15 mouse cellular contexts compared by ENCODE assay signal in the genomic region with DNA sequence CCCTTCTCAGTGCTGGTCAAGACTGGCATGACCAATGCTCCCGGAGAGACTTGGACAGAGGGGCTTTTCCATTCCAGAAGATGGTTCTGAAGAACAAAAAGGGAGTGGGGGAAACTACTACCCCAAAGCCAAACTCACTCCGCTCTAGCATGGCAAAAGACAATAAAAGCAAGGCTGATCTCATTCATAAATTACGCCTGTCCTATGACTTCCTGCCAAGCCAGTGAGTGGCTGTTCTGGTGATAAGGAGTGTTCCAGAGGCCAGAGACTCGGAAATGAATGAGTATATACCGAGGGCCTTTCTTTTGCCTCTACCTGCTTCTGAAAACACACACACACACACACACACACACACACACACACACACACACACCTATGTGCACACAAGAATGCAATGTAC. TPM values are rescaled to one million over a fixed set of nuclear protein-coding genes. Genes with fewer than 3 reads are reported as not detected.
DNase-seq lines count a peak whose midpoint lies in the region; ATAC-seq and TF ChIP-seq lines count a peak whose summit lies in the region.
"Had no signal": no experiment of that assay in that cellular context is flagged by ENCODE, and none has a peak within 500 bp of the region (broad histone marks: within the 10 kb centered on the region; RNA-seq: fewer than 3 reads in every experiment).

No protein-coding gene starts in this region.

- no peak overlapping the region for H3K9ac ChIP-seq in lung, embryonic 16.5 days (ENCODE audit: low read length)
- no peak overlapping the region for H3K9ac ChIP-seq in heart, postnatal 0 days (replicated peaks; ENCODE audit: low read depth, low read length)
- H3K9ac ChIP-seq in stomach, embryonic 16.5 days (ENCODE audit: low read length), result no peak overlapping the region
- H3K9ac ChIP-seq: limb, embryonic 15.5 days had no signal

- peaks cover 19% of the 10 kb centered on the region for H3K4me1 ChIP-seq in lung, embryonic 16.5 days (replicated peaks; ENCODE audit: control insufficient read depth, insufficient read depth, low read length)
- peaks cover 10% of the 10 kb centered on the region for H3K4me1 ChIP-seq in heart, postnatal 0 days (ENCODE audit: control insufficient read depth, insufficient read depth)
- peaks cover 15% of the 10 kb centered on the region for H3K4me1 ChIP-seq in stomach, embryonic 16.5 days (ENCODE audit: control insufficient read depth, insufficient read depth, low read length)

- no peak overlapping the region for H3K27ac ChIP-seq in lung, embryonic 16.5 days (ENCODE audit: low read length)
- H3K27ac ChIP-seq in heart, postnatal 0 days (ENCODE audit: low read depth), result no peak overlapping the region
- H3K27ac ChIP-seq in stomach, embryonic 16.5 days (ENCODE audit: low read length), result peak overlapping the region; percentile 4; the same call in 1 of the 2 replicates
- H3K27ac ChIP-seq: limb, embryonic 15.5 days had no signal

- 36% methylated on average over 5 of the region's 5 CpGs for WGBS in lung, embryonic 16.5 days
- 16% methylated on average over 5 of the region's 5 CpGs for WGBS in heart, postnatal 0 days
- 49% methylated on average over 5 of the region's 5 CpGs for WGBS in stomach, embryonic 16.5 days

- no peaks in the 10 kb centered on the region for H3K36me3 ChIP-seq in lung, embryonic 16.5 days (ENCODE audit: control insufficient read depth, insufficient read depth, low read length)
- H3K36me3 ChIP-seq in heart, postnatal 0 days (replicated peaks; ENCODE audit: control insufficient read depth, insufficient read depth, low read length), result no peaks in the 10 kb centered on the region
- H3K36me3 ChIP-seq in stomach, embryonic 16.5 days (ENCODE audit: control insufficient read depth, insufficient read depth, low read length), result no peaks in the 10 kb centered on the region
- H3K36me3 ChIP-seq: limb, embryonic 15.5 days had no signal

- intact Hi-C loops in heart, postnatal 25 days (cut with DNase I), result no loop called here

- H3K9me3 ChIP-seq in lung, embryonic 16.5 days (ENCODE audit: control insufficient read depth, low read length), result no peaks in the 10 kb centered on the region
- H3K9me3 ChIP-seq in heart, postnatal 0 days (replicated peaks; ENCODE audit: control insufficient read depth, low read length), result no peaks in the 10 kb centered on the region
- H3K9me3 ChIP-seq in stomach, embryonic 16.5 days (replicated peaks; ENCODE audit: control insufficient read depth, low read length), result no peaks in the 10 kb centered on the region
- H3K9me3 ChIP-seq: limb, embryonic 15.5 days had no signal

- H3K4me3 ChIP-seq in lung, embryonic 16.5 days (ENCODE audit: low read length), result no peak overlapping the region
- H3K4me3 ChIP-seq in heart, postnatal 0 days (ENCODE audit: low read depth, low read length), result no peak overlapping the region
- H3K4me3 ChIP-seq in stomach, embryonic 16.5 days (replicated peaks; ENCODE audit: low read length), result no peak overlapping the region
- H3K4me3 ChIP-seq: limb, embryonic 15.5 days had no signal

- ATAC-seq in lung, embryonic 16.5 days (ENCODE audit: low read depth), result peak; percentile 29; the same call in 1 of the 2 replicates
- peak; percentile 62; the same call in 1 of the 2 replicates for ATAC-seq in heart, postnatal 0 days (ENCODE audit: insufficient read depth, low read depth)
- ATAC-seq in stomach, embryonic 16.5 days (ENCODE audit: insufficient read depth, low FRiP score), result no peak
- no peak for ATAC-seq in CD4-positive, CD25-positive, alpha-beta regulatory T cell, adult 4 months

- H3K27me3 ChIP-seq in lung, embryonic 16.5 days (ENCODE audit: control insufficient read depth, insufficient read depth, low read depth, low read length), result no peaks in the 10 kb centered on the region
- no peaks in the 10 kb centered on the region for H3K27me3 ChIP-seq in heart, postnatal 0 days (ENCODE audit: control insufficient read depth, insufficient read depth, low read length)
- H3K27me3 ChIP-seq in stomach, embryonic 16.5 days (ENCODE audit: control insufficient read depth, insufficient read depth, low read length), result no peaks in the 10 kb centered on the region
- H3K27me3 ChIP-seq: limb, embryonic 15.5 days had no signal

- no peak for TF ChIP-seq CTCF in heart, postnatal 0 days (IDR thresholded peaks at IDR 0.05; ENCODE audit: low read depth)

- no peak overlapping the region for H3K4me2 ChIP-seq in lung, embryonic 16.5 days (ENCODE audit: low read depth, low read length)
- no peak overlapping the region for H3K4me2 ChIP-seq in heart, postnatal 0 days (ENCODE audit: low read depth, low read length)
- no peak overlapping the region for H3K4me2 ChIP-seq in stomach, embryonic 16.5 days (ENCODE audit: low read depth, low read length)
- H3K4me2 ChIP-seq: limb, embryonic 15.5 days had no signal

- no peak for TF ChIP-seq EP300 in heart, postnatal 0 days (IDR thresholded peaks at IDR 0.05; ENCODE audit: low read depth)

- DNase-seq in heart, adult 18-20 months, result peak; percentile 35 to 47
- DNase-seq in heart, postnatal 25 days (ENCODE audit: low spot score), result no peak
- no peak for DNase-seq in lung, postnatal 4 days
- peak; percentile 67 for DNase-seq in heart, postnatal 0 days (ENCODE audit: low spot score)
- DNase-seq in spleen, postnatal 4 days (ENCODE audit: low spot score in 2 of 2), result no peak
- DNase-seq: B cell, adult 2 months; cerebellum, adult 11-12 months; kidney, adult 18-20 months; right cerebral cortex, postnatal 4 days had no signal

RNA-seq across cellular contexts. Expression of a gene that starts 48.6 kb away (rescaled TPM):
- total RNA-seq in heart, adult 18-20 months (2021), result under 1 TPM; 0.15 to 0.22 TPM
- under 1 TPM; 0.39 to 0.62 TPM for total RNA-seq in heart, postnatal 25 days (2021)
- 43.2 and 45.0 TPM in 2 replicates for polyA plus RNA-seq in lung, embryonic 16.5 days (2015; fragmentation: Nextera tagmentation; extraction: Ambion mirVana)
- 12.0 and 14.3 TPM in 2 replicates for total RNA-seq in heart, postnatal 0 days (2014; rRNA removed; ENCODE audit: low replicate concordance)
- polyA plus RNA-seq in heart, postnatal 0 days (2015; fragmentation: Nextera tagmentation; extraction: Ambion mirVana), result 9.0 and 9.7 TPM in 2 replicates
- polyA plus RNA-seq in stomach, embryonic 16.5 days (2015; fragmentation: Nextera tagmentation; extraction: Ambion mirVana), result 7.9 and 8.4 TPM in 2 replicates
- not detected for polyA plus RNA-seq in CD4-positive, CD25-positive, alpha-beta regulatory T cell, adult 4 months (2017; shearing (Covaris generic))
- total RNA-seq: megakaryocyte, adult 5-6 weeks; MEL had no signal

Comparison
In these comparisons a context has a peak if more than half of its experiments do, and no peak if none do; other contexts are left out.
1. DNase-seq: peak in heart, adult 18-20 months (2 of 2) and heart, postnatal 0 days (single experiment); none in heart, postnatal 25 days (single experiment), lung, postnatal 4 days (0 of 2) and spleen, postnatal 4 days (0 of 2).
2. ATAC-seq: peak in lung, embryonic 16.5 days (single experiment) and heart, postnatal 0 days (single experiment); none in stomach, embryonic 16.5 days (single experiment) and CD4-positive, CD25-positive, alpha-beta regulatory T cell, adult 4 months (single experiment).